Mouse (Mus musculus): ENCODE measurements at regions not wholly inside any gene's neighbourhood (a gene's known extent, or its start where the extent isn't known, plus 50 kb on each side); places are given as distances from the start of the nearest gene placed in this dataset.

- Histone ChIP-seq H3K9me3 (replicated peaks; ENCODE audit: control insufficient read depth, low read length) (no peaks in the 10 kb centered on the region), H3K36me3 (replicated peaks; ENCODE audit: control insufficient read depth, insufficient read depth, low read length) (no peaks in the 10 kb centered on the region), H3K27ac (ENCODE audit: low read depth) (no peak overlapping the region), H3K4me3 (ENCODE audit: low read depth, low read length) (no peak overlapping the region), H3K9ac (replicated peaks; ENCODE audit: low read depth, low read length) (no peak overlapping the region), H3K4me1 (ENCODE audit: control insufficient read depth, insufficient read depth) (no peaks in the 10 kb centered on the region), H3K4me2 (ENCODE audit: low read depth, low read length) (no peak overlapping the region), H3K27me3 (ENCODE audit: control insufficient read depth, insufficient read depth, low read length) (no peaks in the 10 kb centered on the region)
- ATAC-seq (ENCODE audit: insufficient read depth, low read depth) (no peak), DNase-seq (ENCODE audit: low spot score) (no peak)
- WGBS = 70% methylated on average over 5 of the region's 5 CpGs
- TF ChIP-seq EP300 (IDR thresholded peaks at IDR 0.05; ENCODE audit: low read depth) = no peak
- TF ChIP-seq CTCF (IDR thresholded peaks at IDR 0.05; ENCODE audit: low read depth) = no peak
These were observed 586.7 kb downstream of the Ofcc1 start for GRCm38 (mm10) chr13:39774554-39774953.

DNA sequence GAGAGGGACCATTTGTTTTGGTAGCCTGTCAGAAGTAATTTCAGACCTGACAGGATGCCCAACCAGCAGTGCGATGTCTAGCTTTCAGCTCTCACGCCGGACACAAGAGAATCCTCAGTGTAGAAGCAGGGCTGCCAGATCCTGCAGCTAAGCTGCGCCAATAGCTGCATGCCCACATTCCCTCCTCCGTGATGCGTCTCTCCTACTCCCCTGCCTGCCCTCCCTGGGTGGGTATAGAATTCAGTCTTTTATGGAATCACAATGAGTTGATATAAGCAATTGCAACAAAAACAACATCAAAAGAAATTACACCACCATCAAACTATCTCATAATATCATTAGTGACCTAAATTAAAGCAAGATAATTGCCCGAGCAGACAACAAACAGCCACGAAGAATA, 587.1 kb downstream of the Ofcc1 start:
- Histone ChIP-seq H3K9ac (replicated peaks; ENCODE audit: low read depth, low read length) (no peak overlapping the region), H3K4me2 (ENCODE audit: low read depth, low read length) (no peak overlapping the region), H3K9me3 (replicated peaks; ENCODE audit: control insufficient read depth, low read length) (no peaks in the 10 kb centered on the region), H3K27me3 (ENCODE audit: control insufficient read depth, insufficient read depth, low read length) (no peaks in the 10 kb centered on the region), H3K27ac (ENCODE audit: low read depth) (no peak overlapping the region), H3K4me1 (ENCODE audit: control insufficient read depth, insufficient read depth) (no peaks in the 10 kb centered on the region), H3K36me3 (replicated peaks; ENCODE audit: control insufficient read depth, insufficient read depth, low read length) (no peaks in the 10 kb centered on the region), H3K4me3 (ENCODE audit: low read depth, low read length) (no peak overlapping the region)
- 83% methylated on average over 8 of the region's 8 CpGs for WGBS
- ATAC-seq (ENCODE audit: insufficient read depth, low read depth) (no peak), DNase-seq (ENCODE audit: low spot score) (no peak)
- TF ChIP-seq EP300 (IDR thresholded peaks at IDR 0.05; ENCODE audit: low read depth) (no peak), CTCF (IDR thresholded peaks at IDR 0.05; ENCODE audit: low read depth) (no peak)

DNA sequence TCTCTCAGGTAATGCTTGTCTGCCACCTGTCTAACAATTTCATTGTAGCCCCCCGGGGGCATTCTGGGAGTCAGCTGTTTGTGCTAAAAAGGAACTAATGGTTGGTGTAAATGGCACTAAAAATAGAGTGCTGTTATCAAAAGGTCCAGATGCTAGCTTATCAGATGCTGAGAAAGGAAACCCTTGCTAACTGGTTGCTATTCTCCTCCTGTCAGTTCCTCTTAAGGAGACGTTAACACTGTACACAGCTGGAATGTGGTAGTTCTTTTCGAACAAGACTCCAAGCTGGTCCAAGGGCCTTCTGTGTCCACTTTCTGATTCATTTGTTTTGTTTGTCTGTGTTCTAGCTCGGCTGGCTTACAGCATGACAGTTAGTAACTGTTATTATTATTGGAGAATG, 592.0 kb downstream of the Ofcc1 start:
- H3K27me3 ChIP-seq (ENCODE audit: control insufficient read depth, insufficient read depth, low read length) = no peaks in the 10 kb centered on the region
- no peaks in the 10 kb centered on the region for H3K36me3 ChIP-seq (replicated peaks; ENCODE audit: control insufficient read depth, insufficient read depth, low read length)
- H3K9me3 ChIP-seq (replicated peaks; ENCODE audit: control insufficient read depth, low read length) = no peaks in the 10 kb centered on the region
- H3K27ac ChIP-seq (ENCODE audit: low read depth) = no peak overlapping the region
- WGBS = 13% methylated on average over 4 of the region's 4 CpGs
- H3K4me2 ChIP-seq (ENCODE audit: low read depth, low read length) = no peak overlapping the region
- TF ChIP-seq CTCF (IDR thresholded peaks at IDR 0.05; ENCODE audit: low read depth) (no peak), EP300 (IDR thresholded peaks at IDR 0.05; ENCODE audit: low read depth) (no peak)
- H3K4me3 ChIP-seq (ENCODE audit: low read depth, low read length) = no peak overlapping the region
- DNase-seq (ENCODE audit: low spot score) = no peak
- ATAC-seq (ENCODE audit: insufficient read depth, low read depth) = no peak
- no peaks in the 10 kb centered on the region for H3K4me1 ChIP-seq (ENCODE audit: control insufficient read depth, insufficient read depth)
- no peak overlapping the region for H3K9ac ChIP-seq (replicated peaks; ENCODE audit: low read depth, low read length)

- H3K27ac ChIP-seq (ENCODE audit: low read depth) = no peak overlapping the region
- no peaks in the 10 kb centered on the region for H3K27me3 ChIP-seq (ENCODE audit: control insufficient read depth, insufficient read depth, low read length)
- H3K36me3 ChIP-seq (replicated peaks; ENCODE audit: control insufficient read depth, insufficient read depth, low read length) = no peaks in the 10 kb centered on the region
- no peaks in the 10 kb centered on the region for H3K4me1 ChIP-seq (ENCODE audit: control insufficient read depth, insufficient read depth)
- no peaks in the 10 kb centered on the region for H3K9me3 ChIP-seq (replicated peaks; ENCODE audit: control insufficient read depth, low read length)
- 81% methylated on average over 1 of the region's 1 CpGs for WGBS
- H3K9ac ChIP-seq (replicated peaks; ENCODE audit: low read depth, low read length) = no peak overlapping the region
- DNase-seq (ENCODE audit: low spot score) (no peak), ATAC-seq (ENCODE audit: insufficient read depth, low read depth) (no peak)
- TF ChIP-seq CTCF (IDR thresholded peaks at IDR 0.05; ENCODE audit: low read depth) (no peak), EP300 (IDR thresholded peaks at IDR 0.05; ENCODE audit: low read depth) (no peak)
- no peak overlapping the region for H3K4me2 ChIP-seq (ENCODE audit: low read depth, low read length)
- H3K4me3 ChIP-seq (ENCODE audit: low read depth, low read length) = no peak overlapping the region
These were observed 594.4 kb downstream of the Ofcc1 start for GRCm38 (mm10) chr13:39766897-39767296.
